Mouse (Mus musculus) forebrain, embryonic 11.5 days (tissue): ENCODE measurements around the gene Rho. TPM values are rescaled to one million over a fixed set of nuclear protein-coding genes. Genes with fewer than 3 reads are reported as not detected.

Source experiments
- ATAC-seq: fragments of 200-750 bp; cut with Nextera tagmentation; replicated peaks from 2 replicates; pipeline ENCODE4 v1.8.0; 2017; ENCODE audit warnings: moderate TSS enrichment; ENCODE audit not compliant: low FRiP score
- DNase-seq: peaks from one replicate; pipeline ENCODE4 v3.0.0-alpha.2; 2017; ENCODE audit warnings: low spot score
- H3K27ac ChIP-seq: fragments of 300-500 bp; sonication (generic); 2 replicates; pipeline ENCODE4 v1.5.1; 2014; ENCODE audit warnings: low read depth, low read length
- H3K27me3 ChIP-seq: fragments of 300-500 bp; sonication (generic); 2 replicates; pipeline ENCODE4 v1.6.1; 2014; ENCODE audit warnings: mild to moderate bottlenecking, low read length, mixed read lengths; ENCODE audit not compliant: control insufficient read depth, insufficient read depth
- H3K36me3 ChIP-seq: fragments of 300-500 bp; sonication (generic); 2 replicates; pipeline ENCODE4 v1.6.1; 2014; ENCODE audit warnings: mild to moderate bottlenecking, low read length, moderate library complexity, mixed read lengths; ENCODE audit not compliant: control insufficient read depth, insufficient read depth
- H3K4me1 ChIP-seq: fragments of 300-500 bp; sonication (generic); replicated peaks from 2 replicates; pipeline ENCODE4 v1.6.1; 2014; ENCODE audit warnings: low read length, mixed read lengths; ENCODE audit not compliant: control insufficient read depth, insufficient read depth
- H3K4me2 ChIP-seq: fragments of 300-500 bp; sonication (generic); 2 replicates; pipeline ENCODE4 v1.6.1; 2014; ENCODE audit warnings: low read depth, mild to moderate bottlenecking, low read length, moderate library complexity, mixed read lengths; ENCODE audit not compliant: severe bottlenecking
- H3K4me3 ChIP-seq: fragments of 300-500 bp; sonication (generic); 2 replicates; pipeline ENCODE4 v1.5.1; 2014; ENCODE audit warnings: low read depth, low read length
- H3K9ac ChIP-seq: fragments of 300-500 bp; sonication (generic); 2 replicates; pipeline ENCODE4 v1.6.1; 2014; ENCODE audit warnings: low read length
- H3K9me3 ChIP-seq: fragments of 300-500 bp; sonication (generic); 2 replicates; pipeline ENCODE4 v1.6.1; 2016; ENCODE audit warnings: low read length, mixed read lengths; ENCODE audit not compliant: control insufficient read depth
- WGBS: fragments of 180-500 bp; shearing (Covaris S2); extraction: QIAGEN DNeasy Blood & Tissue Kit; methylation state at CpG from one replicate; pipeline ENCODE4 v1.1.7; 2014; 5-methylcytosine and 5-hydroxymethylcytosine counted together
- polyA plus RNA-seq: library from polyadenylated mRNA; unstranded; fragments of >200 nt; fragmentation: Nextera tagmentation; extraction: Ambion mirVana; gene quantifications from 2 replicates; pipeline ENCODE4 v1.2.1, GENCODE M21; 2014

Gene Rho
- polyA plus RNA-seq, 1 experiment from 2014 or later, result 0.09 TPM

GRCm38 (mm10) chr6:115897117-115897516 is 34.4 kb upstream of the Rho start:
- no peak overlapping the region for H3K4me2 ChIP-seq
- no peaks in the 10 kb centered on the region for H3K4me1 ChIP-seq
- 74% methylated on average over 4 of the region's 4 CpGs for WGBS
- H3K9ac ChIP-seq, result no peak overlapping the region
- H3K9me3 ChIP-seq, result no peaks in the 10 kb centered on the region
- no peak for ATAC-seq
- no peaks in the 10 kb centered on the region for H3K27me3 ChIP-seq
- no peak overlapping the region for H3K27ac ChIP-seq
- no peak overlapping the region for H3K4me3 ChIP-seq
- no peaks in the 10 kb centered on the region for H3K36me3 ChIP-seq
- no peak for DNase-seq

- Histone ChIP-seq H3K27me3 (no peaks in the 10 kb centered on the region), H3K4me2 (no peak overlapping the region), H3K36me3 (no peaks in the 10 kb centered on the region), H3K4me1 (no peaks in the 10 kb centered on the region), H3K9ac (no peak overlapping the region; the same call in 1 of the 2 replicates), H3K4me3 (no peak overlapping the region), H3K27ac (no peak overlapping the region), H3K9me3 (no peaks in the 10 kb centered on the region)
- no peak for DNase-seq
- WGBS, result 85% methylated on average over 7 of the region's 7 CpGs
- ATAC-seq, result no peak
These were observed 33.5 kb upstream of the Rho start for GRCm38 (mm10) chr6:115897926-115898520.

- Histone ChIP-seq H3K36me3 (no peaks in the 10 kb centered on the region), H3K9ac (no peak overlapping the region), H3K9me3 (no peaks in the 10 kb centered on the region), H3K4me2 (no peak overlapping the region), H3K27me3 (no peaks in the 10 kb centered on the region), H3K27ac (no peak overlapping the region), H3K4me3 (no peak overlapping the region), H3K4me1 (no peaks in the 10 kb centered on the region)
- WGBS, result 29% methylated on average over 3 of the region's 3 CpGs
- DNase-seq, result peak; percentile 69
- ATAC-seq, result 0 out of 2 replicates have a peak, but pooled peaks have one; percentile 42
These were observed 30.5 kb upstream of the Rho start for GRCm38 (mm10) chr6:115901062-115901461.

GRCm38 (mm10) chr6:115901489-115901931 is 30.0 kb upstream of the Rho start:
- no peak overlapping the region for H3K27ac ChIP-seq
- no peak for ATAC-seq
- no peak for DNase-seq

GRCm38 (mm10) chr6:115902545-115902944 is 29.0 kb upstream of the Rho start:
- Histone ChIP-seq H3K4me2 (no peak overlapping the region), H3K27ac (no peak overlapping the region), H3K9me3 (no peaks in the 10 kb centered on the region), H3K4me1 (no peaks in the 10 kb centered on the region), H3K36me3 (no peaks in the 10 kb centered on the region), H3K4me3 (no peak overlapping the region), H3K27me3 (no peaks in the 10 kb centered on the region), H3K9ac (no peak overlapping the region)
- no peak for ATAC-seq
- no peak for DNase-seq
- 79% methylated on average over 3 of the region's 3 CpGs for WGBS

More at GRCm38 (mm10) chr6:115901489-115901931, 30.0 kb upstream of the Rho start:
- Histone ChIP-seq H3K36me3 (no peaks in the 10 kb centered on the region), H3K9me3 (no peaks in the 10 kb centered on the region), H3K9ac (no peak overlapping the region), H3K4me1 (no peaks in the 10 kb centered on the region), H3K4me3 (no peak overlapping the region), H3K4me2 (no peak overlapping the region), H3K27me3 (no peaks in the 10 kb centered on the region)
- 88% methylated on average over 8 of the region's 8 CpGs for WGBS

DNA sequence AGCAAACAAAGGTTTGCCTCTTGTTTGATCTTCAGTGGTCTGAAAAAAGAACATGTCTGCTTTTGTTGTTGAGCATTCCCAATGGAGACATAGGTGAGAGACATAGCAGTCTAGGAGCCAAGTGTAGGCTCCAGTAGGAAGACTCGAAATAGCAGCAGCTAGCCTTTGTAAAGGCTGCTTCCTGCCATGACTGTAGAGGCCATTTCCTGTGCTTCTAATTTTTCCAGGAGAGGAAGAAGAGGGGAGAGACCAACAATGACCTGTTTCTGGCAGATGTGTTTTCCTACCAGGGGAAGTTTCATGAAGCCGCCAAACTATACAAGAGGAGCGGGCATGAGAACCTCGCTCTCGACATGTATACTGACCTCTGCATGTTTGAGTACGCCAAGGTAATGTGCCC is 26.0 kb upstream of the Rho start:
- Histone ChIP-seq H3K27me3 (no peaks in the 10 kb centered on the region), H3K9ac (no peak overlapping the region), H3K36me3 (no peaks in the 10 kb centered on the region), H3K27ac (no peak overlapping the region), H3K4me3 (no peak overlapping the region), H3K4me1 (peaks cover 2% of the 10 kb centered on the region; the same call in 1 of the 2 replicates), H3K4me2 (no peak overlapping the region), H3K9me3 (no peaks in the 10 kb centered on the region)
- ATAC-seq (no peak), DNase-seq (no peak)
- 90% methylated on average over 6 of the region's 6 CpGs for WGBS

DNA sequence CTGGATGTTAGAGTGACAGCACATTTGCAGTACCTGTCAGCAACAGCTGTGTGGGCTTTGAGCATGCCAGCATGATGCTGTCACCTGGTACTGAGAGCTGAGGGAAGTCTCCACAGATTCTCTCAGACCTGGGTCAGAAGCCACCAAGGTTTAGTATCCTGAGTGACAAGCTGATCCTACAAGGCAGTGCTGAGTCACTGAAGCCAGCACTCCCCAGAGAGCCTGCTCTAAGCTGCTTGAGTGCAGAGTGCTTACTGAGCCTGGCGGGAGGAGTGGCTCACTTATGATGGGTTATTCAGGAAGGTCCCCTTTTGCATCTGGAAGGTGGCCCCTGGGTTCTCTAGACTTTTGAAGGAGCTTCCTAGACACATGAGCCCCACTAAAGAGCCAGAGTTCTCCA is 25.1 kb upstream of the Rho start:
- Histone ChIP-seq H3K27me3 (no peaks in the 10 kb centered on the region), H3K27ac (no peak overlapping the region), H3K9me3 (no peaks in the 10 kb centered on the region), H3K9ac (no peak overlapping the region), H3K4me1 (peaks cover 2% of the 10 kb centered on the region; the same call in 1 of the 2 replicates), H3K4me3 (no peak overlapping the region), H3K4me2 (no peak overlapping the region), H3K36me3 (no peaks in the 10 kb centered on the region)
- ATAC-seq, result no peak
- no peak for DNase-seq
- WGBS, result 69% methylated on average over 1 of the region's 1 CpGs

GRCm38 (mm10) chr6:115906871-115907270 is 24.7 kb upstream of the Rho start:
- no peak for ATAC-seq
- DNase-seq, result no peak
- Histone ChIP-seq H3K27me3 (no peaks in the 10 kb centered on the region), H3K9ac (no peak overlapping the region), H3K4me2 (no peak overlapping the region), H3K4me3 (no peak overlapping the region), H3K36me3 (no peaks in the 10 kb centered on the region), H3K9me3 (no peaks in the 10 kb centered on the region), H3K4me1 (peaks cover 2% of the 10 kb centered on the region; the same call in 1 of the 2 replicates), H3K27ac (no peak overlapping the region)
- 79% methylated on average over 2 of the region's 2 CpGs for WGBS

- H3K27me3 ChIP-seq, result no peaks in the 10 kb centered on the region
- peaks cover 2% of the 10 kb centered on the region; the same call in 1 of the 2 replicates for H3K4me1 ChIP-seq
- H3K27ac ChIP-seq, result no peak overlapping the region
- no peaks in the 10 kb centered on the region for H3K36me3 ChIP-seq
- no peak overlapping the region for H3K4me3 ChIP-seq
- ATAC-seq (no peak), DNase-seq (no peak)
- no peak overlapping the region for H3K4me2 ChIP-seq
- 44% methylated on average over 6 of the region's 6 CpGs for WGBS
- no peaks in the 10 kb centered on the region for H3K9me3 ChIP-seq
- H3K9ac ChIP-seq, result no peak overlapping the region
These were observed 23.0 kb upstream of the Rho start for GRCm38 (mm10) chr6:115908421-115908982.
